Mouse (Mus musculus) megakaryocyte progenitor cell, adult 5-6 weeks (primary cell): ENCODE data around the gene Dut. TPM values are rescaled to one million over a fixed set of nuclear protein-coding genes. Genes with fewer than 3 reads are reported as not detected.

Source experiments
- ATAC-seq: replicated peaks from 2 replicates; pipeline ENCODE4 v1.8.0; 2016; ENCODE audit warnings: mild to moderate bottlenecking, moderate TSS enrichment, inconsistent platforms; ENCODE audit not compliant: poor library complexity
- total RNA-seq, 2 experiments: library from RNA; stranded (forward) in 1 of 2; stranded (reverse) in 1 of 2; fragments of 157-497, 149-512 nt in 1 of 2; fragments of 200-1000 nt in 1 of 2; gene quantifications; 2 replicates each; pipeline versions ENCODE4 v1.2.3 to v1.2.4; 2015 to 2017

The Dut gene
- total RNA-seq, 2 experiments from 2014 or later: 203 to 339 TPM

DNA sequence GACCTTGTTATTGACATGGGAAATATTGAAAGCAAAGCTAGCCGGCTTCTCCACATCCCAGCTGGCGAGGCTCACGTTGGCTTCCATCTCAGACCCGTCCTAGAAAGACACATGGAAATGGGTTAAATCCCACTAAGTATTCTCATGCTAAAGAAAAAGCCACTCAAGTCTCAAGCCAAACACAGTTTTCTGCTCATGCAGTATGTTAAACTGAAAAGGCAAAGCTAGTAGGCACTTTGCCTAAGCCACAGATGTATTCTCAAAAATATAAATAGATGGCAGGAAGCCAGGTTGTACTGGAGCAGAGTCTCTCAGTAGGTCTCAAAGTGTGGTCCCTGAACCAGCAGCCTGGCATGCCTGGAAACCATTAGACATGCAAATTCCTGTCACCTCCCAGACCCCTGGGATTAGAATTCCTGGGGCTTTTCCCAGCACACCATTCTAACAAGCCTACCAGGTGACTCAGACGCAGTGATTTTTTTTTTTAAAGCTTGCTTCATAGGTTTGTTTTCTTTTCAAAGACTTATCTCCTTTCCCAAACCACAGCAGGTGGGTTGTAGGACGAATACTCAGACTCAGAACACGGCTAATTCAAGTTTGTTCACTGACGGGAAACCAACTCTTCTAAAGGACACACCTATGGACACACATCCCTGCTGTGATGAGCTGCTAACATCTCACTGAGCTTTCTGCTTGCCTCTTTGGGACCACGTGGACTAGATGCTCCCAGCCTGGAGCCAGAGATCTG, 55.1 kb downstream of the Dut start:
- no peak for ATAC-seq

DNA sequence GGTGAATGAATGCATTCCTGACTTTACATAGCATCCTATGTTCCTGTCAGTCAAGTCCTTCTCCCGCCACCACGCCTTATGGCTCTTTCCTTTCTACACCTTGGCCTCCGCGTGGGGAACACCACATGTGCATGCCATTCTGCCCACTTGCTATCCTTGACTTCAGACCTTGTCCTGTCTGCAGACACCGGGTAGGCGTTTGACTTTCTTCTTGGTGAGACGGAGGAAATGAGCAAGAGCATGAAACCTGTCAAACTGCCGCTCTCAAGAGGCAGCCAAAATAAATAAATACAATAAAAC, 55.6 kb downstream of the Dut start:
- ATAC-seq: no peak

DNA sequence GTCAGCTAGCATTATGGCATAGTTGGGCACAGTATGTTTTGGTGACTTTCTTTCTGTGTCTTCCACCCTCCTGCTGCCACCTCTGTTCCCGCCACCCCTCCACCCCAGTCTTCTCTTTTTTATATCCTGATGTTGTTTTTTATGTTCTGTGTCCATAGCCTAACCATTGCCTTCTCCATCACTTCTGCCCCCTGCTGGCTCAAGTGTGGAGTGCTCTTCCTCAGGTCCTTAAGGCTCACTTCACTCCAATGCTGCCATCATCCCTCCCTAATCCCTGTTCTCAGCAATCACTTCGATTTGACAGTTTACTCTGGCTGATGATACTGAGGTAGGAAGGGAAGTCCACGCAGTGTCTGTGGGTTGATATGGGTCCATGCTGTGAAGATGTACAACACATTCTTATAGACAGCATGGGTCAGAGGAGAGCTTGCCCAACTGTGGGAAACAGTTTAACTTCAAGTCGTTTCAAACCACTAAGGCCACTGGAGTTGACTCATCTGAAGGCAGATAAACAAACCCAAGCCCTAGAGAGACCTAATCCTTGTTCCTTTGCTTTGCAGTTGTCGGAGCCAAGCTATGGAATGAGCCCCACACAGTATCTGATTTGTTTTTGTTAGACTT, 56.9 kb downstream of the Dut start:
- ATAC-seq: peak; percentile 68

DNA sequence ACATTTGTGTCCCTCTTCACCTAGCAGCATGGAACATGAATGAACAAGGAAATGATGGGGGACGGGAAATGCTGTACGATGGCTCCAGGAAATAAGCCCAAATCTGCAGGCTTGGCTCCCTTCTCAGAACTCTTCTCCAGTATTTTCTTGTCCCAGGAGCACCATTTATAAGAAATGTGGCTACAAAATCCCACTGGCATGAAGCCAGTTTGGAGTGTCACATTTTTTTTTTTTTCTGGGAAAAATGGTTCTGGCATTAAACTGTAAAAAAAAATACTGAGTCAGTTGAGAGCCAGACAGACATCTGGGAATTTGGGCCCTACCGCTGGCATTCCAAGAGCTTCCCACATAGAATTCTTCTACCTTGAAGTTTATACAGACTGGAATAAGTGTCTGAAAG, 57.8 kb downstream of the Dut start:
- no peak for ATAC-seq

DNA sequence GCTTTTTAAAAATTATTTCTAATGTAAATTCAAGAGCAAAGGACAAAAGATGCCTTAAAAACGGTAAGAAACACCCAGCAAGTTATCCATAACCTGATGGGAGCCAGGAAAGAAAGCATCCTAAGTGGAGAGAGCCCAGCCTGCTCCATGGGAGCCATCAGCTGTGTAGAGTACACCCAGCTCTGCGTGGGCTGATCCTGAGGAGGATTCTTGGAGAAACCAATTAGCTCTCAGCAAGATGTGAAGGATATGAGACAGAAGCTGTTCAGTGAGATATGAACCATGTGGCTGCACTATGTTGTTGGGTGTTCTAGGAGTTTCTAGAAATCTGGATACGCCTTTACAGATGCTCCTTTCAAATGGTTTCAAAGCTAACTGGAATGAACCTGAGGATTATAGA, 58.7 kb downstream of the Dut start:
- no peak for ATAC-seq

Other genes with a start within 250 kb of the Dut start
- 0.32 TPM in 1 of 2 replicates, not detected in the other for gene Slc24a5, start 179.1 kb upstream of the Dut start, total RNA-seq (2015)
- 0.41 and 0.50 TPM in 2 replicates for gene Slc24a5, start 179.1 kb upstream of the Dut start, total RNA-seq (2017)
- gene Myef2, start 123.5 kb upstream of the Dut start, total RNA-seq (2015): 16.7 and 17.8 TPM in 2 replicates
- gene Myef2, start 123.5 kb upstream of the Dut start, total RNA-seq (2017): 36.1 and 59.9 TPM in 2 replicates
- not detected in 2 replicates for gene Ctxn2, start 110.5 kb upstream of the Dut start, total RNA-seq (2015)
- gene Ctxn2, start 110.5 kb upstream of the Dut start, total RNA-seq (2017): not detected in 2 replicates
- gene Slc12a1, start 94.7 kb upstream of the Dut start, total RNA-seq (2015): not detected in 2 replicates
- 0.20 TPM in 1 of 2 replicates, not detected in the other for gene Slc12a1, start 94.7 kb upstream of the Dut start, total RNA-seq (2017)